Mouse (Mus musculus) testis, adult 2 months (tissue): ENCODE results near the gene Hist1h1t. TPM values are rescaled to one million over a fixed set of nuclear protein-coding genes. Genes with fewer than 3 reads are reported as not detected.
A peak's percentile ranks its signal among the peaks of the same experiment; 100 is the strongest.
"Not testable (repeated sequence)": the region's sequence is repeated elsewhere in the genome, so short reads cannot be mapped to it uniquely, and the experiment has no call there.

ENCODE experiments used
- H3K27ac ChIP-seq: fragments of 200-500 bp; 2 replicates; pipeline ENCODE4 v1.5.1; 2012; ENCODE audit warnings: low read depth, low read length; ENCODE audit not compliant: control insufficient read depth, insufficient read depth
- H3K27me3 ChIP-seq: fragments of 200-500 bp; 2 replicates; pipeline ENCODE4 v1.6.1; 2012; ENCODE audit warnings: mild to moderate bottlenecking, low read length, moderate library complexity; ENCODE audit not compliant: control insufficient read depth, insufficient read depth
- H3K36me3 ChIP-seq: fragments of 200-500 bp; 2 replicates; pipeline ENCODE4 v1.6.1; 2012; ENCODE audit warnings: mild to moderate bottlenecking, low read length; ENCODE audit not compliant: control insufficient read depth, insufficient read depth
- H3K4me1 ChIP-seq: fragments of 200-500 bp; 2 replicates; pipeline ENCODE4 v1.6.1; 2012; ENCODE audit warnings: low read length; ENCODE audit not compliant: control insufficient read depth, insufficient read depth
- H3K4me3 ChIP-seq: fragments of 200-500 bp; 2 replicates; pipeline ENCODE4 v1.5.1; 2012; ENCODE audit warnings: low read depth, mild to moderate bottlenecking, low read length, moderate library complexity, mixed read lengths; ENCODE audit not compliant: control insufficient read depth
- CTCF ChIP-seq: fragments of 200-500 bp; IDR thresholded peaks from 2 replicates; pipeline ENCODE4 v1.5.1; 2012; ENCODE audit warnings: low read depth, mild to moderate bottlenecking, inconsistent platforms, low read length, moderate library complexity; ENCODE audit not compliant: control insufficient read depth, insufficient read depth, insufficient replicate concordance
- POLR2A ChIP-seq: fragments of 200-500 bp; IDR thresholded peaks from 2 replicates; pipeline ENCODE4 v1.6.1; 2012; ENCODE audit warnings: low read depth, mild to moderate bottlenecking, inconsistent platforms, low read length, moderate library complexity; ENCODE audit not compliant: control insufficient read depth
- polyA plus RNA-seq: library from polyadenylated mRNA; depleted of rRNA; stranded (reverse); fragments of >200 nt; gene quantifications from 2 replicates; pipeline ENCODE4 v1.2.3, GENCODE M21; 2012

The Hist1h1t gene
- polyA plus RNA-seq, 1 experiment = 24.8 TPM

DNA sequence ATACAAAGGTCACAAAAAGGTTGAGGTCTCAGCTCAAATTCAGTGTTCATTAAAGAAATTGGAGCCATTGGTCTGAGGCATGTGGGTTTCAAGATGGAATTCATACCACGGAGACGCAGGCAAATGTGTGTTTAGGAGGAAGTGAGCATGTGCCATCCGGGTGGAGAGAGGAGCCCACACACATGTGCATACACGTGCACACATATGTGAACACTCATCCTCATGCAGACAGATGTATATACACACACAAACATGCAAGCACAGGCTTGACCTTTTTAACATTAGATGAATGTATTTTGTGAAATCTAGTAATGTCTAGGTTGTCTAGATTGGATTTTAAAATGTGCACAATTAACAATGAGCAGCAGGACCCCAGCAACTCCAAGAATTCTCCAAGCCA, 6.6 kb downstream of the Hist1h1t start:
- Histone ChIP-seq H3K27ac (no peak overlapping the region), H3K27me3 (no peaks in the 10 kb centered on the region), H3K36me3 (no peaks in the 10 kb centered on the region), H3K4me3 (no peak overlapping the region), H3K4me1 (no peaks in the 10 kb centered on the region; the same call in 1 of the 2 replicates)
- no peak for TF ChIP-seq POLR2A
- no peak for TF ChIP-seq CTCF

- H3K27ac ChIP-seq, H3K27me3 ChIP-seq: not testable (repeated sequence)
Observed at GRCm38 (mm10) chr13:23702801-23703200, 7.2 kb downstream of the Hist1h1t start.

GRCm38 (mm10) chr13:23705751-23706356, 10.2 kb downstream of the Hist1h1t start:
- H3K4me1 ChIP-seq = peaks cover 6% of the 10 kb centered on the region
- no peak overlapping the region for H3K4me3 ChIP-seq
- TF ChIP-seq POLR2A (no peak), CTCF (no peak)
- H3K36me3 ChIP-seq = no peaks in the 10 kb centered on the region
- no peaks in the 10 kb centered on the region for H3K27me3 ChIP-seq
- no peak overlapping the region for H3K27ac ChIP-seq

More at GRCm38 (mm10) chr13:23702801-23703200, 7.2 kb downstream of the Hist1h1t start:
- not testable (repeated sequence) for H3K4me3 ChIP-seq, H3K4me1 ChIP-seq, H3K36me3 ChIP-seq

GRCm38 (mm10) chr13:23706771-23707170, 11.2 kb downstream of the Hist1h1t start:
- no peaks in the 10 kb centered on the region for H3K27me3 ChIP-seq
- no peak overlapping the region for H3K27ac ChIP-seq
- peaks cover 6% of the 10 kb centered on the region for H3K4me1 ChIP-seq
- TF ChIP-seq POLR2A (no peak), CTCF (no peak)
- no peaks in the 10 kb centered on the region for H3K36me3 ChIP-seq
- no peak overlapping the region for H3K4me3 ChIP-seq

DNA sequence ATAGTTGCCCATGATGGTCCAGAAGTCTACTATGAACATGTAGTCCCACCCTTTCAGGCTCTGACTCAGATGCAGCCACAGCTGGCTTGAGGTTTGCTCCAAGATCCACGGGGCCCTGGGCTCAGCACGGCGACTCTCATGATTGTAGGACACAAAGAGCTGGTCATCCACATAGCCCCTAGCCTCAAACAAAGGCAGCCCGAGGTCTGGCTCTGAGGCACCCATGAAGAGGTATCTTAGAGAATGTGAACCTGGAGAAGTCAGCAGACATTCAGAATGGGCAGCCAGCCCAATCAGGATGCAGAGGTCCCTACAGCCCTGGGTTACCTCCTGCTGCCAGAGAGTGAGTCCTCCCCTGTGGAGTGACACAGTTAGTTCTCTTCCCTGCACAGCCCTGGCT, 12.4 kb downstream of the Hist1h1t start:
- Histone ChIP-seq H3K36me3 (no peaks in the 10 kb centered on the region), H3K27me3 (no peaks in the 10 kb centered on the region), H3K4me3 (no peak overlapping the region), H3K4me1 (peaks cover 6% of the 10 kb centered on the region), H3K27ac (no peak overlapping the region)
- no peak for TF ChIP-seq CTCF
- TF ChIP-seq POLR2A = no peak

DNA sequence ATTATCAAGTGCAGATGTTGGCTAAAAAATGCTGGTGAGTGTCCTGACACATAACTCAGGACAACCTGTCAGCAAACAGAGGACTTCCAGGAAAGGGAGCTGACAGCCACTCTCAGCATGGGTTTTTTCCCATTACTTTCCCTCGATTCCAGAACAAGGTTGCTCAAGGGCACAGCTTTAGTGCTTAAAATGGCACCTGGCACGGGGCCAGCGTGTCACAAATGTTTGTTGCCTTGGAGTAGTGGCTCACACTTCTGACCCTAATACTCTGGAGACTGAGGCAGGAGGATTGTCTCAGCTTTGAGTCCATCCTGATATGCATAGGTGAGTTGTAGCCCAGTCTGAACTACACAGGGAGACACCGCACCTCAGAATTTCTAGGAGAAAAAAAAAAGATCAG, 13.0 kb downstream of the Hist1h1t start:
- peaks cover 6% of the 10 kb centered on the region for H3K4me1 ChIP-seq
- no peaks in the 10 kb centered on the region for H3K27me3 ChIP-seq
- H3K36me3 ChIP-seq = no peaks in the 10 kb centered on the region
- H3K4me3 ChIP-seq = no peak overlapping the region
- no peak overlapping the region for H3K27ac ChIP-seq
- no peak for TF ChIP-seq POLR2A
- no peak for TF ChIP-seq CTCF

- TF ChIP-seq POLR2A (no peak), CTCF (no peak)
- H3K4me1 ChIP-seq = peaks cover 6% of the 10 kb centered on the region
- H3K27me3 ChIP-seq = no peaks in the 10 kb centered on the region
- peak overlapping the region; percentile 50 for H3K27ac ChIP-seq
- peak overlapping the region; percentile 79 for H3K4me3 ChIP-seq
- H3K36me3 ChIP-seq = no peaks in the 10 kb centered on the region
Observed at GRCm38 (mm10) chr13:23709714-23710373, 14.2 kb downstream of the Hist1h1t start.
